Mouse (Mus musculus) liver, adult 2 months (tissue): Measurements from ENCODE around the gene Ptprm.

Experiments
- CTCF ChIP-seq: fragments of 200-500 bp; IDR thresholded peaks from 2 replicates; pipeline ENCODE4 v1.5.1; 2011; ENCODE audit warnings: low read depth, low read length, control low read depth
- POLR2A ChIP-seq: fragments of 200-500 bp; IDR thresholded peaks from 2 replicates; pipeline ENCODE4 v1.6.1; 2011; ENCODE audit warnings: low read length, control low read depth; ENCODE audit not compliant: insufficient read depth; ENCODE audit errors: extremely low read depth

DNA sequence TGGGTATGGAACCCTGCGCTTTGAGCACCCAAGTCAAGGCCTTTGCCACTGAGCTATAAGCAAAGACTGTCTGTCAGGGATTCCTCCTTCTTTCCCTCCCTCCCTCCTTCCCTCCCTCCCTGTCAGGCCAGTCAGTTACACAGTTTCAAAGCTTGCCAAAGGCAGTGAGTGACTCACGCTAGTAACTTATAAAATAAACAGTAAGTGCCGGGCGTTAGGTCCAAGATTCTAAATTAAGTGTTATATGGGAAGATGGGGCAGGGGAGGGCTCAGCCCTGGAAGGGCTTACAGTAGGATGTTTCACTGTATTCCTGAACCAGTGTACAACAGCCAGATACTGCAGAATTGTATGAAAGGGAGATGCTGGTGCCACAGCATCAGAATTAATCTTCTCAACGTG is 2.8 kb downstream of the Ptprm start:
- no peak for TF ChIP-seq CTCF
- no peak for TF ChIP-seq POLR2A
